Mouse (Mus musculus): Measurements from ENCODE around the gene Bach1.

GRCm38 (mm10) chr16:87737296-87737695 is 38.6 kb downstream of the Bach1 start:
- TF ChIP-seq GATA1 (IDR thresholded peaks at IDR 0.05; ENCODE audit: low read length) (no peak), TAL1 (IDR thresholded peaks at IDR 0.05; ENCODE audit: low read length) (no peak)
